Mouse (Mus musculus): ENCODE results near the gene Trip10.

DNA sequence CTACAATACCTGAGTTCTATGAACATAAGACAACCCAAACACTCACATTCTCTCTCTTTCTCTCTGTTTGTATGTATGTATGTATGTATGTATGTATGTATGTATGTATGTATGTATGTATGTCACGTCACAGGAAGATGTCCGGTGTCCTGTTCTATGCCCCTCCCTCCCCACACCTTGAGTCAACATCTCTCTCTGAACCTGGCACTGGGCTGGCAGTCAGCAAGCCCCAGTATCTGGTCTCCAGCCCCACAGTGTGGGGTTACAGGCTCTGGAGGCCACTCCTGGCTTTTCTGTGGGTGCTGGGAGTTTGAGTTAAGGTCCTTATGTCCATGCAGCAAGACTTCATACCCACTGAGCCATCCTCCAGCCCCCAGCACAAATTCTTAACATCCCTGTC, 21.8 kb upstream of the Trip10 start:
- no peak for TF ChIP-seq POLR2A (IDR thresholded peaks at IDR 0.05; ENCODE audit: insufficient read depth, low read depth, low read length)
- TF ChIP-seq CTCF (IDR thresholded peaks at IDR 0.05; ENCODE audit: insufficient read depth, low read depth, low read length): no peak
